Mouse (Mus musculus) neural tube, embryonic 12.5 days (tissue): ENCODE data around the gene Insr. TPM values are rescaled to one million over a fixed set of nuclear protein-coding genes. Genes with fewer than 3 reads are reported as not detected.

Experiments
- ATAC-seq: fragments of 200-750 bp; cut with Nextera tagmentation; 2 replicates; pipeline ENCODE4 v1.8.0; 2017; ENCODE audit warnings: low read depth, mild to moderate bottlenecking, moderate TSS enrichment, moderate library complexity; ENCODE audit not compliant: low FRiP score
- H3K27ac ChIP-seq: fragments of 300-500 bp; sonication (generic); 2 replicates; pipeline ENCODE4 v1.5.1; 2016
- H3K27me3 ChIP-seq: fragments of 300-500 bp; sonication (generic); replicated peaks from 2 replicates; pipeline ENCODE4 v1.6.1; 2016; ENCODE audit warnings: mild to moderate bottlenecking
- H3K36me3 ChIP-seq: fragments of 300-500 bp; sonication (generic); 2 replicates; pipeline ENCODE4 v1.6.1; 2016; ENCODE audit warnings: mild to moderate bottlenecking
- H3K4me1 ChIP-seq: fragments of 300-500 bp; sonication (generic); 2 replicates; pipeline ENCODE4 v1.6.1; 2016
- H3K4me2 ChIP-seq: fragments of 300-500 bp; sonication (generic); replicated peaks from 2 replicates; pipeline ENCODE4 v1.6.1; 2016; ENCODE audit warnings: mild to moderate bottlenecking
- H3K4me3 ChIP-seq: fragments of 300-500 bp; sonication (generic); 2 replicates; pipeline ENCODE4 v1.5.1; 2016
- H3K9ac ChIP-seq: fragments of 300-500 bp; sonication (generic); 2 replicates; pipeline ENCODE4 v1.6.1; 2016; ENCODE audit warnings: mild to moderate bottlenecking
- H3K9me3 ChIP-seq: fragments of 300-500 bp; sonication (generic); 2 replicates; pipeline ENCODE4 v1.6.1; 2016; ENCODE audit warnings: mild to moderate bottlenecking
- WGBS: fragments of 180-500 bp; shearing (Covaris S2); methylation state at CpG from one replicate; pipeline ENCODE4 v1.1.7; 2016; 5-methylcytosine and 5-hydroxymethylcytosine counted together
- polyA plus RNA-seq: library from polyadenylated mRNA; unstranded; fragments of >200 nt; fragmentation: Nextera tagmentation; extraction: Ambion mirVana; gene quantifications from 2 replicates; pipeline ENCODE4 v1.2.1, GENCODE M21; 2016

Gene Insr
- polyA plus RNA-seq, 1 experiment from 2014 or later: 55.6 TPM

GRCm38 (mm10) chr8:3247129-3247528 is 32.3 kb downstream of the Insr start:
- no peaks in the 10 kb centered on the region for H3K27me3 ChIP-seq
- H3K9ac ChIP-seq: no peak overlapping the region
- no peak for ATAC-seq
- no peak overlapping the region for H3K27ac ChIP-seq
- no peaks in the 10 kb centered on the region for H3K9me3 ChIP-seq
- H3K4me2 ChIP-seq: no peak overlapping the region
- no peak overlapping the region for H3K4me3 ChIP-seq
- H3K36me3 ChIP-seq: peaks cover 6% of the 10 kb centered on the region; the same call in 1 of the 2 replicates
- H3K4me1 ChIP-seq: no peaks in the 10 kb centered on the region
- WGBS: 89% methylated on average over 1 of the region's 1 CpGs

- no peaks in the 10 kb centered on the region; the same call in 1 of the 2 replicates for H3K36me3 ChIP-seq
- WGBS: 88% methylated on average over 4 of the region's 4 CpGs
- H3K9ac ChIP-seq: no peak overlapping the region
- H3K27me3 ChIP-seq: no peaks in the 10 kb centered on the region
- no peak overlapping the region for H3K4me2 ChIP-seq
- no peaks in the 10 kb centered on the region for H3K4me1 ChIP-seq
- no peak overlapping the region for H3K27ac ChIP-seq
- no peaks in the 10 kb centered on the region for H3K9me3 ChIP-seq
- ATAC-seq: no peak
- no peak overlapping the region for H3K4me3 ChIP-seq
Observed at GRCm38 (mm10) chr8:3243229-3243628, 36.2 kb downstream of the Insr start.

GRCm38 (mm10) chr8:3240725-3241124 is 38.7 kb downstream of the Insr start:
- Histone ChIP-seq H3K27me3 (no peaks in the 10 kb centered on the region), H3K36me3 (no peaks in the 10 kb centered on the region), H3K9ac (no peak overlapping the region), H3K9me3 (no peaks in the 10 kb centered on the region), H3K4me1 (no peaks in the 10 kb centered on the region), H3K27ac (no peak overlapping the region), H3K4me3 (no peak overlapping the region), H3K4me2 (no peak overlapping the region)
- WGBS: 97% methylated on average over 3 of the region's 3 CpGs
- ATAC-seq: no peak

- Histone ChIP-seq H3K27ac (no peak overlapping the region), H3K4me1 (no peaks in the 10 kb centered on the region), H3K4me3 (no peak overlapping the region), H3K9me3 (no peaks in the 10 kb centered on the region), H3K9ac (no peak overlapping the region), H3K36me3 (no peaks in the 10 kb centered on the region), H3K4me2 (no peak overlapping the region), H3K27me3 (no peaks in the 10 kb centered on the region)
- ATAC-seq: no peak
- WGBS: 93% methylated on average over 3 of the region's 3 CpGs
Observed at GRCm38 (mm10) chr8:3239641-3240040, 39.8 kb downstream of the Insr start.

- ATAC-seq: no peak
- Histone ChIP-seq H3K4me1 (no peaks in the 10 kb centered on the region), H3K27me3 (no peaks in the 10 kb centered on the region), H3K9ac (no peak overlapping the region), H3K9me3 (no peaks in the 10 kb centered on the region), H3K36me3 (no peaks in the 10 kb centered on the region), H3K4me3 (no peak overlapping the region), H3K4me2 (no peak overlapping the region), H3K27ac (no peak overlapping the region)
- WGBS: 88% methylated on average over 3 of the region's 3 CpGs
Observed at GRCm38 (mm10) chr8:3238792-3239191, 40.6 kb downstream of the Insr start.

- Histone ChIP-seq H3K4me1 (no peaks in the 10 kb centered on the region), H3K36me3 (no peaks in the 10 kb centered on the region), H3K9ac (no peak overlapping the region), H3K27me3 (no peaks in the 10 kb centered on the region), H3K27ac (no peak overlapping the region), H3K9me3 (no peaks in the 10 kb centered on the region), H3K4me3 (no peak overlapping the region), H3K4me2 (no peak overlapping the region)
- 74% methylated on average over 5 of the region's 5 CpGs for WGBS
- no peak for ATAC-seq
Observed at GRCm38 (mm10) chr8:3237319-3237718, 42.1 kb downstream of the Insr start.

GRCm38 (mm10) chr8:3236277-3236676 is 43.1 kb downstream of the Insr start:
- no peak for ATAC-seq
- no peak overlapping the region for H3K27ac ChIP-seq
- H3K9ac ChIP-seq: no peak overlapping the region
- H3K27me3 ChIP-seq: no peaks in the 10 kb centered on the region
- H3K36me3 ChIP-seq: no peaks in the 10 kb centered on the region
- no peaks in the 10 kb centered on the region for H3K9me3 ChIP-seq
- H3K4me3 ChIP-seq: no peak overlapping the region
- H3K4me1 ChIP-seq: no peaks in the 10 kb centered on the region
- H3K4me2 ChIP-seq: no peak overlapping the region
- WGBS: 80% methylated on average over 3 of the region's 3 CpGs

GRCm38 (mm10) chr8:3234569-3234968 is 44.8 kb downstream of the Insr start:
- WGBS: 88% methylated on average over 3 of the region's 3 CpGs
- H3K4me3 ChIP-seq: no peak overlapping the region
- no peak overlapping the region for H3K27ac ChIP-seq
- no peak overlapping the region for H3K4me2 ChIP-seq
- no peak overlapping the region for H3K9ac ChIP-seq
- no peak for ATAC-seq
- no peaks in the 10 kb centered on the region for H3K27me3 ChIP-seq
- H3K9me3 ChIP-seq: no peaks in the 10 kb centered on the region
- no peaks in the 10 kb centered on the region for H3K36me3 ChIP-seq
- H3K4me1 ChIP-seq: no peaks in the 10 kb centered on the region

GRCm38 (mm10) chr8:3232601-3233000 is 46.8 kb downstream of the Insr start:
- Histone ChIP-seq H3K9me3 (no peaks in the 10 kb centered on the region), H3K27ac (no peak overlapping the region)
- 88% methylated on average over 2 of the region's 2 CpGs for WGBS

GRCm38 (mm10) chr8:3230118-3231060 is 49.0 kb downstream of the Insr start:
- Histone ChIP-seq H3K9ac (no peak overlapping the region), H3K36me3 (no peaks in the 10 kb centered on the region), H3K4me2 (no peak overlapping the region), H3K27ac (no peak overlapping the region), H3K9me3 (no peaks in the 10 kb centered on the region), H3K4me3 (no peak overlapping the region), H3K4me1 (no peaks in the 10 kb centered on the region), H3K27me3 (no peaks in the 10 kb centered on the region)
- 89% methylated on average over 10 of the region's 10 CpGs for WGBS
- ATAC-seq: no peak

More at GRCm38 (mm10) chr8:3232601-3233000, 46.8 kb downstream of the Insr start:
- Histone ChIP-seq H3K27me3 (no peaks in the 10 kb centered on the region), H3K4me3 (no peak overlapping the region), H3K36me3 (no peaks in the 10 kb centered on the region), H3K9ac (no peak overlapping the region), H3K4me1 (no peaks in the 10 kb centered on the region), H3K4me2 (no peak overlapping the region)
- no peak for ATAC-seq

- WGBS: 91% methylated on average over 5 of the region's 5 CpGs
- Histone ChIP-seq H3K9me3 (no peaks in the 10 kb centered on the region), H3K27me3 (no peaks in the 10 kb centered on the region), H3K27ac (no peak overlapping the region), H3K36me3 (no peaks in the 10 kb centered on the region), H3K4me1 (no peaks in the 10 kb centered on the region), H3K4me3 (no peak overlapping the region), H3K4me2 (no peak overlapping the region), H3K9ac (no peak overlapping the region)
- no peak for ATAC-seq
Observed at GRCm38 (mm10) chr8:3227423-3227822, 52.0 kb downstream of the Insr start.

- H3K36me3 ChIP-seq: no peaks in the 10 kb centered on the region
- H3K27ac ChIP-seq: no peak overlapping the region
- no peak overlapping the region for H3K4me2 ChIP-seq
- H3K9ac ChIP-seq: no peak overlapping the region
- no peaks in the 10 kb centered on the region for H3K9me3 ChIP-seq
- no peak overlapping the region for H3K4me3 ChIP-seq
- no peaks in the 10 kb centered on the region for H3K27me3 ChIP-seq
- WGBS: 85% methylated on average over 1 of the region's 1 CpGs
- no peak for ATAC-seq
- H3K4me1 ChIP-seq: peaks cover 9% of the 10 kb centered on the region; the same call in 1 of the 2 replicates
Observed at GRCm38 (mm10) chr8:3225731-3226130, 53.7 kb downstream of the Insr start.

GRCm38 (mm10) chr8:3225184-3225583 is 54.2 kb downstream of the Insr start:
- WGBS: 90% methylated on average over 8 of the region's 8 CpGs
- no peaks in the 10 kb centered on the region for H3K9me3 ChIP-seq
- no peaks in the 10 kb centered on the region for H3K27me3 ChIP-seq
- no peak overlapping the region for H3K9ac ChIP-seq
- no peak overlapping the region for H3K27ac ChIP-seq
- H3K4me3 ChIP-seq: no peak overlapping the region
- no peak for ATAC-seq
- H3K4me1 ChIP-seq: peaks cover 9% of the 10 kb centered on the region; the same call in 1 of the 2 replicates
- no peaks in the 10 kb centered on the region for H3K36me3 ChIP-seq
- no peak overlapping the region for H3K4me2 ChIP-seq
